Mouse (Mus musculus): ENCODE measurements at regions not wholly inside any gene's neighbourhood (a gene's known extent, or its start where the extent isn't known, plus 50 kb on each side); places are given as distances from the start of the nearest gene placed in this dataset.

DNA sequence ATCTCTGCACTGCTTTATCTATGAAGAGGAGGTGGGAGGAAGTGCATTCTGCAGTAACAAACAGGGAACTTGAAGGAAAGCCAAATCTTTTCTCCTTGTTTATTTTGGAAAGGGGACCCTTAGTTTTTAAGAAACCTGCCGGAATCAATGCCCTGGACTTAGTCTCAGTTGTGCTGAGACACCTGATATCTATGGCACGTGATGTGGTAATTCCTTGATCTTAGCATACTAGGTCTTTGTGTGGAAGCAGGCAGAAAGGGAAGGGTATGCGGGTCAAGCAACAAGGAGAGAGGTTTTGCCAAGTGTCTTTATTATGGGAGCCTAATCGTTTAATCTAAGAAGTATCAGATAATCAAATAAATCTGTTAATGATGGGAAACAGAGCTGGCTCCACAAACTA, 147.4 kb upstream of the Zfp706 start:
- H3K27ac ChIP-seq = no peak overlapping the region
- WGBS = 92% methylated on average over 4 of the region's 4 CpGs
- no peaks in the 10 kb centered on the region for H3K9me3 ChIP-seq (ENCODE audit: low read length)
- no peak overlapping the region for H3K4me2 ChIP-seq (ENCODE audit: low read depth, low read length)
- no peak for TF ChIP-seq CTCF (IDR thresholded peaks at IDR 0.05; ENCODE audit: low read depth)
- H3K4me3 ChIP-seq (ENCODE audit: low read length) = no peak overlapping the region
- no peaks in the 10 kb centered on the region for H3K36me3 ChIP-seq (ENCODE audit: insufficient read depth, low read length)
- H3K27me3 ChIP-seq (ENCODE audit: insufficient read depth, low read length) = no peaks in the 10 kb centered on the region
- DNase-seq (ENCODE audit: low spot score) = no peak
- H3K9ac ChIP-seq (replicated peaks; ENCODE audit: low read length) = no peak overlapping the region
- ATAC-seq = no peak
- no peaks in the 10 kb centered on the region for H3K4me1 ChIP-seq (ENCODE audit: insufficient read depth, low read length)

GRCm38 (mm10) chr15:37153177-37153576, 145.6 kb upstream of the Zfp706 start:
- H3K4me3 ChIP-seq (ENCODE audit: low read length) = no peak overlapping the region

GRCm38 (mm10) chr15:37135590-37136164, 128.1 kb upstream of the Zfp706 start:
- H3K9me3 ChIP-seq (ENCODE audit: low read length) = no peaks in the 10 kb centered on the region
- no peaks in the 10 kb centered on the region for H3K36me3 ChIP-seq (ENCODE audit: insufficient read depth, low read length)
- H3K4me3 ChIP-seq (ENCODE audit: low read length) = peak overlapping the region; percentile 47
- 1% methylated on average over 35 of the region's 35 CpGs for WGBS
- ATAC-seq = peak; percentile 75
- peak overlapping the region; percentile 80 for H3K4me2 ChIP-seq (ENCODE audit: low read depth, low read length)
- TF ChIP-seq CTCF (IDR thresholded peaks at IDR 0.05; ENCODE audit: low read depth) = no peak
- peak overlapping the region; percentile 75 for H3K9ac ChIP-seq (replicated peaks; ENCODE audit: low read length)
- H3K4me1 ChIP-seq (ENCODE audit: insufficient read depth, low read length) = 0 out of 2 replicates have a peak, but pooled peaks cover 9% of the 10 kb centered on the region
- H3K27me3 ChIP-seq (ENCODE audit: insufficient read depth, low read length) = no peaks in the 10 kb centered on the region
- H3K27ac ChIP-seq = peak overlapping the region; percentile 91
- DNase-seq (ENCODE audit: low spot score) = peak; percentile 68

More at GRCm38 (mm10) chr15:37153177-37153576, 145.6 kb upstream of the Zfp706 start:
- DNase-seq (ENCODE audit: low spot score) (no peak), ATAC-seq (no peak)
- no peaks in the 10 kb centered on the region for H3K36me3 ChIP-seq (ENCODE audit: insufficient read depth, low read length)
- H3K4me2 ChIP-seq (ENCODE audit: low read depth, low read length) = no peak overlapping the region
- no peaks in the 10 kb centered on the region for H3K9me3 ChIP-seq (ENCODE audit: low read length)
- no peaks in the 10 kb centered on the region for H3K27me3 ChIP-seq (ENCODE audit: insufficient read depth, low read length)
- WGBS = 81% methylated on average over 6 of the region's 6 CpGs
- H3K4me1 ChIP-seq (ENCODE audit: insufficient read depth, low read length) = no peaks in the 10 kb centered on the region
- no peak overlapping the region for H3K27ac ChIP-seq
- no peak overlapping the region for H3K9ac ChIP-seq (replicated peaks; ENCODE audit: low read length)
- no peak for TF ChIP-seq CTCF (IDR thresholded peaks at IDR 0.05; ENCODE audit: low read depth)

DNA sequence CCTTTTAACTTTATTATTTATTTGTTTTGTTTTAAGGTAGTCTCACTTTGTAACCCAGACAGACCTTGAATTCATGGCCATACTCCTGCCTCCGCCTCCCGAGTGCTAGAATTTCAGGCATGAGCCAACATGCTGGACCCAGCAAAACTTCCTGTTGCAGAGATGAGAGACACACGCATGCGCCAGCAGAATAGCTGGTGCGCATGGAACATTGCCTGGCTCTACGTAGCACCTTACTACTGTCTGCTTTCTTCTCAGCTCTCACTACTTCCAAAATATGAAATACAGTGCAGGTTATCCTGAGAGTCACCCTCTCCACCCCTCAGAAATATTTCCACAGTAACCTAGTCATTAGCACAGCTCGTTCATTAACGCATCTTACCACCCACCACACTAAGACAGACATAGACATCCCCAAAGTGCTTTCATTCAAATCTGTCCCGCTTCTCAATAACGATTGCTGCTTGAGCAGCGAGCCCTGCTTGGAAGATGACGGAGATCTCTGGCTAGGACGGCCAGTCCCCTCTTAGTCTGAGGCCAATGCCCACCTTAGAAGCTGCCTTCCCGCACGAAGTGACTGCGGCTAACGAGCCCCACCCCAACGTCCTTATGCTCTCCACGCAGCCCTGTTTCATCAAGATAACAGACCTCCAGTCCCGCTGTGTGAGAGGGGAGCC, 127.5 kb upstream of the Zfp706 start:
- no peaks in the 10 kb centered on the region for H3K36me3 ChIP-seq (ENCODE audit: insufficient read depth, low read length)
- H3K4me2 ChIP-seq (ENCODE audit: low read depth, low read length) = peak overlapping the region; percentile 80
- H3K27ac ChIP-seq = peak overlapping the region; percentile 91
- H3K9ac ChIP-seq (replicated peaks; ENCODE audit: low read length) = peak overlapping the region; percentile 75
- H3K4me1 ChIP-seq (ENCODE audit: insufficient read depth, low read length) = 0 out of 2 replicates have a peak, but pooled peaks cover 9% of the 10 kb centered on the region
- no peaks in the 10 kb centered on the region for H3K9me3 ChIP-seq (ENCODE audit: low read length)
- no peak for TF ChIP-seq CTCF (IDR thresholded peaks at IDR 0.05; ENCODE audit: low read depth)
- 18% methylated on average over 20 of the region's 20 CpGs for WGBS
- ATAC-seq (peak; percentile 57), DNase-seq (ENCODE audit: low spot score) (peak; percentile 68)
- no peaks in the 10 kb centered on the region for H3K27me3 ChIP-seq (ENCODE audit: insufficient read depth, low read length)
- peak overlapping the region; percentile 47 for H3K4me3 ChIP-seq (ENCODE audit: low read length)

DNA sequence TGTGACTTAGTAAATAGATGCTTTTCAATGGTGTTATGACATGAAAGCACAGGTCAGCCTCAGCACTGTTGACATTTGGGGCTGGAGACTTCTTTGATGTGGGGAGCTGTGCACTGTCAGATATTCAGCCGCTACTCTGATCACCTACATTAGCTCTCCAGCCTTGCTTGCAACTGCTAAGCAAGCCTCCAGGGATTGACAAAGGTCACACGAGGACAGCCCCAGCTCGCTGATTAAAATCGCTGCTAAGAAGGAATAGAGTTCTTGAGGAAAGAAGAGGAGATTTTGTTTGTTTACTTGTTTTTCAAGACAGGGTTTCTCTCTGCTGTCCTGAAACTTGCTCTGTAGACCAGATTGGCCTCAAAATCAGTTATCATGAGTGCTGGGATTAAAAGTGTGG, 126.8 kb upstream of the Zfp706 start:
- no peak overlapping the region for H3K9ac ChIP-seq (replicated peaks; ENCODE audit: low read length)
- no peak for TF ChIP-seq CTCF (IDR thresholded peaks at IDR 0.05; ENCODE audit: low read depth)
- 37% methylated on average over 4 of the region's 4 CpGs for WGBS
- 0 out of 2 replicates have a peak, but pooled peaks cover 9% of the 10 kb centered on the region for H3K4me1 ChIP-seq (ENCODE audit: insufficient read depth, low read length)
- no peaks in the 10 kb centered on the region for H3K27me3 ChIP-seq (ENCODE audit: insufficient read depth, low read length)
- DNase-seq (ENCODE audit: low spot score) (no peak), ATAC-seq (no peak)
- H3K4me3 ChIP-seq (ENCODE audit: low read length) = no peak overlapping the region
- H3K4me2 ChIP-seq (ENCODE audit: low read depth, low read length) = no peak overlapping the region
- H3K27ac ChIP-seq = peak overlapping the region; percentile 91; the same call in 1 of the 2 replicates
- H3K9me3 ChIP-seq (ENCODE audit: low read length) = no peaks in the 10 kb centered on the region
- no peaks in the 10 kb centered on the region for H3K36me3 ChIP-seq (ENCODE audit: insufficient read depth, low read length)

DNA sequence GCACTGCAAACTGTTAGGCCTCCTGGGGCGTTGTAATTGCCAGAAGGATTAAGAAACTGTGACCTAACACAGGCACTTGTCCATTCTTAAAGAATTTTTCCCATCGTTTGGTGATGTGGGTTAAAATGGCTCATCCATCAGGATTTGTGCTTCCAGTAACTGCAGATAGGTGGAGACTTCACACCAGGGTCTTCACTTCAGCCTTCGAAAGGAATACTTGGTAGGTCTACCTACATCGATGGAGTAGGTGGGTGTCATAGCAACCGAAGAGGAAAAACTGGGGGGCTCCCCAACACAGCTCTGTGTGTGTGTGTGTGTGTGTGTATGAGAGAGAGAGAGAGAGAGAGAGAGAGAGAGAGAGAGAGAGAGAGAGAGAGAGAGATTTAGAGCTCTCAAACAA, 126.3 kb upstream of the Zfp706 start:
- Histone ChIP-seq H3K27ac (no peak overlapping the region; the same call in 1 of the 2 replicates), H3K4me1 (ENCODE audit: insufficient read depth, low read length) (0 out of 2 replicates have a peak, but pooled peaks cover 9% of the 10 kb centered on the region), H3K9ac (replicated peaks; ENCODE audit: low read length) (no peak overlapping the region), H3K4me3 (ENCODE audit: low read length) (no peak overlapping the region), H3K27me3 (ENCODE audit: insufficient read depth, low read length) (no peaks in the 10 kb centered on the region), H3K4me2 (ENCODE audit: low read depth, low read length) (no peak overlapping the region), H3K36me3 (ENCODE audit: insufficient read depth, low read length) (no peaks in the 10 kb centered on the region), H3K9me3 (ENCODE audit: low read length) (no peaks in the 10 kb centered on the region)
- ATAC-seq (peak; percentile 76), DNase-seq (ENCODE audit: low spot score) (peak; percentile 81)
- WGBS = 30% methylated on average over 5 of the region's 5 CpGs
- TF ChIP-seq CTCF (IDR thresholded peaks at IDR 0.05; ENCODE audit: low read depth) = peak; percentile 88

- ATAC-seq (no peak), DNase-seq (ENCODE audit: low spot score) (no peak)
- H3K9ac ChIP-seq (replicated peaks; ENCODE audit: low read length) = no peak overlapping the region
- no peak overlapping the region for H3K27ac ChIP-seq
- no peaks in the 10 kb centered on the region for H3K4me1 ChIP-seq (ENCODE audit: insufficient read depth, low read length)
- no peak overlapping the region for H3K4me2 ChIP-seq (ENCODE audit: low read depth, low read length)
- WGBS = 81% methylated on average over 7 of the region's 7 CpGs
- no peaks in the 10 kb centered on the region for H3K9me3 ChIP-seq (ENCODE audit: low read length)
- H3K27me3 ChIP-seq (ENCODE audit: insufficient read depth, low read length) = no peaks in the 10 kb centered on the region
- no peak overlapping the region for H3K4me3 ChIP-seq (ENCODE audit: low read length)
- H3K36me3 ChIP-seq (ENCODE audit: insufficient read depth, low read length) = no peaks in the 10 kb centered on the region
- TF ChIP-seq CTCF (IDR thresholded peaks at IDR 0.05; ENCODE audit: low read depth) = no peak
These were observed 120.1 kb upstream of the Zfp706 start for GRCm38 (mm10) chr15:37127681-37128080.
